Mouse (Mus musculus): Measurements from ENCODE around the gene Dera.

The Dera gene

DNA sequence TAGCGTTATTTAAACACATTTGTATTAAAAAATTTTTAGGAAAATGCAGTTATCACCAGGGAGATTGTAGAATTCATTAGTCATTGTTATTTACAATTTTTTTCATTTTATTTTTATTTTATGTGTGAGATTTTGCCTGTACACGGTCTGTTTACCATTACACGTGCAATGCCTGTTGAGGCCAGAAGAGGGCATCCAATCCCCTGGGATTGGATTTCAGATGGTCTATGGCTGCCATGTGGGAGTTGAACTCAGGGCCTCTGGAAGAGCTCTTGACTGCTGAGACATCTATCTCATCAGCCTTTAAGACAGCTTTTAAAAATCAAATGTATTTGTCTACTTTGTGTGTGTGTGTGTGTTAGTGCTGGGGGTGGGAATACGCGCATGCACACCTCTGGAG is 2.0 kb downstream of the Dera start:
- no peak for DNase-seq (ENCODE audit: low read depth, low spot score)

- DNase-seq (ENCODE audit: low read depth, low spot score), result no peak
Observed at GRCm38 (mm10) chr6:137757891-137758290, 3.5 kb downstream of the Dera start.

- DNase-seq (ENCODE audit: low read depth, low spot score), result no peak
Observed at GRCm38 (mm10) chr6:137759681-137760080, 5.3 kb downstream of the Dera start.

GRCm38 (mm10) chr6:137760966-137761365 is 6.6 kb downstream of the Dera start:
- no peak for DNase-seq (ENCODE audit: low read depth, low spot score)

- no peak for DNase-seq (ENCODE audit: low read depth, low spot score)
Observed at GRCm38 (mm10) chr6:137764572-137765210, 10.3 kb downstream of the Dera start.

DNA sequence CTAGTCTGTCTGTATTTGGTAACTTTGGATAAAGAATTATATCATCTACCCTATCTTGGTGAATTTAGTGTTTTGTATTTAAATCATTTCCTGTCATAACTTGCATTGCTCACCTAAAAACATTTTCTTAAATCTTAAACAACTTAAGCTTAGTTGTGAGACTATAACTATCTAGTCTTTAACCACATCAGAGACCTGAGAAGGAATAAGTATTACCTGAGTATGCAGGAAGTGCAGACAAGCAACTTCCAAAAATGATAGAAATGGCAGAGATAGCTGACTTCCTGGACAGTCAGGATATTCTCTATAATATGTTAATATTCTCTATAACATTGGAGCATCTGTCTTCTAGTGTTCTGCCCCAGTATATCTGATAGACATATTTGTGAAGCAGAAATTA is 11.8 kb downstream of the Dera start:
- no peak for DNase-seq (ENCODE audit: low read depth, low spot score)

DNA sequence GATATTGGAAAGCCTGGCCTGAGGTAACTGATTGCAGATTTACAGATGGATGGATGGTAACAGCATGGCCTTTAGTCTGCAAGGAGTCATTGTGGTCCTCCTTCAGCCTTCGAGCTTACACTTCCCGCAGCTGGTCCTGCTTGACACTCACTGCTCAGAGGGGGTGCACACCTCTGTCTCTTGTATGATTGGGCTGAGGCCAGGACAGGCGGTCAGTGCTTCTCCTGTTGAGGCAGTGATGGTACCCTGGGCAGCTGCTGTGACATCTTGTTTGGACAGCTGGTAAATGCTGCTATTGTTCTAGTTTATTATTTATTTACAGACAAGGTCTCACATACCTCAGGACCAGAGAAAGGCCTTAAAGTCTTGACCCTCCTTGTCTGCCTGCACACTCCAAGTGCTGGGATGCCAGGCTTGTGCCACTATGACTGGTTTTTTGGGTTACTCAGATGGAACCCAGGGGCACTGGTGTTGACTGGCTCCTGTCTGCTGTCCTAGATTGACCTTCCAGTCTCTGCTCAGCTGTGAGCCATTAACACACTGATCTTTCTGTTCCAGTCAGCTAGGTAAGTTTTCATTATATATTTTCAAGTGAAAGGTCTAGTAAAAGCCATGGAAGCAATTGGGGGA is 17.4 kb downstream of the Dera start:
- no peak for DNase-seq (ENCODE audit: low read depth, low spot score)

DNA sequence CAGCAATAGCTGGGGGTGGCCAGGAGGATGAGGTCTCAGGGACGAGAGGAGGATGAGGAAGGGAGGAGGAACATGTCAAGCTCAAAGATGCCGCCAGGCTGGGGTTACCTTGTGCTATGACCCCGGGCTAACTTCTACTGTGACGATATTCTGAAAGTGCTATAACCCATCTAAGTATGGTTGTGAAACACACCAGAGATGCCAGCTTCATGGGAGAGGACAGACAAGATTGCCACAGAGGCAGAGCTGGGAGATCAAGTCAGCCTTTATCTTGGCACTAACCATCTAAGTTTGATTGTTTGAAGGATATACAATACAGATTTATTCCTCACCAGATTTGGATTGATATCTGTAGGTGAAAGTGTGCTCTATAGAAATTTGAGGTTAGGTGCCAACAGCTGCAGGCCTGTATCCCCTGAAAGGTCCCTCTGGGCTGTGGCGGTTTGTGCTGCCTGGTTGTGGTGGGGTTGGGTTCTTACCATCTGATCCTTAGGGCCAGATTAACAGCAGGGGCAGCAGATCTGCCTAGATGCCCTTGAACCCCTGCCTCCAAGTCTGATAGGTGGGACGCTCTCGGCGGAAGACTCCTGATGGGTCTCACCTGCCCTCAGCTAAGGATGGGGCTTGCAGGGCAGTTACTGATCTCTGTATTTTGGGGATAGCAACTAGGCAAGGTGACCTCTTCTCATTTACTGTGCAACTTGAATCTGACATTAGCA is 18.7 kb downstream of the Dera start:
- no peak for DNase-seq (ENCODE audit: low read depth, low spot score)

DNA sequence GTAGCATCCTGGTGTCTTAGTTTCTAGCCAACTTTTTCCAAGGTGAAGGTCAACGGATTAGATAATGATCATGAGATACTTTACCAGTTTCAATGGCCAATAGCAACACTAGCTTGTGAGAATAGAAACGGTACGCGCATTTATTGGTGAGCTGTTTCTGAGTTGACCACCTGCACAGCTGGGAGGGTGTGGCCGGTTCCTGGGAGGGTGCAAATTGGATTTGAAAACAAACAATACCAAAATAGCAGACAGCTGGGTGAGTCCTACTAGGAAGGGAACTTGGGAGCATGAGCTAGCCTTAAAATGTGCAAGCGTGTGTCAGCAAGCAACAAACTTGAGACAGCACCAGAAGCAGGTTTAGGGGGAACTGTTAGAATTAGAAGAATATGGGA is 19.3 kb downstream of the Dera start:
- no peak for DNase-seq (ENCODE audit: low read depth, low spot score)

- no peak for DNase-seq (ENCODE audit: low read depth, low spot score)
Observed at GRCm38 (mm10) chr6:137774166-137774565, 19.8 kb downstream of the Dera start.

DNA sequence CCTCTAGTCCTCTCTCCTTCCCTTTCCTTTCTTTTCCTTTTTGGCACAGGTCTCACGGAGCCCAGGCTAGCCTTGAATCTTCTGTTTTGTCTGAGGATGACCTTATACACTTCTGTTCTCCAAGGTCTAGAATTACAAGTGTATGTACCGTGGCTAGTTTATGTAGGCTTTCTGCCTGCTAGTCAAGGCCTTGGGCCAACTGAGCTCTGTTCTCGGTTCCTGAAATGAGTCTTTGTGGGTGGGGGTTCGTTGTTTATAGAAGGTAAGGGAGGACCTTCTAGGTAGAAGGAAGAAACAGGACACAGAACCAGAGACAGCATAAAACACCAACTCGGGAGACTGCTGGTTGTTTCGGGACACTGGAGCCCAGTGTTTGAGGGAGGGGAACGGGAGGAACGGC is 20.8 kb downstream of the Dera start:
- DNase-seq (ENCODE audit: low read depth, low spot score), result no peak

- DNase-seq (ENCODE audit: low read depth, low spot score), result no peak
Observed at GRCm38 (mm10) chr6:137776981-137777380, 22.6 kb downstream of the Dera start.

- DNase-seq (ENCODE audit: low read depth, low spot score), result no peak
Observed at GRCm38 (mm10) chr6:137783899-137784637, 29.7 kb downstream of the Dera start.

- no peak for DNase-seq (ENCODE audit: low read depth, low spot score)
Observed at GRCm38 (mm10) chr6:137788976-137789590, 34.7 kb downstream of the Dera start.

DNA sequence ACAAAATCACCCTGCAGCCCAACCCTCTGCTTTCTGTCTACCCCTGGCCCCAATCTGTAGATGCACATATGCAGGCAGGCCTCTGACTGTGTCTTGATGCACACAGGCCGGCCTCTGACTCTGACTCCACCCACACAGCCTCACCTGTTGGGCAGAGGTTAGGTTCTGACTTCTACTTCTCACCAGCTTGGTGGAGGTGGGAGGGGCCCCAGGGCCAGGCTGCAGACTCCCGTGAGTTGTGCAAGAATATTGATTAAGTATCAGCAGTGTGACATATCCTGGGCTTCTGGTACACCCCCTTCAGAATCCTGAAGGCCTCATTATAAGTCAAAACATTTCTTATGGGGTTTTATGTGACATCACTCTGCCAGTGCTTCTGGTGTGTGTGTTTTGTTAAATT is 35.3 kb downstream of the Dera start:
- DNase-seq (ENCODE audit: low read depth, low spot score), result no peak

GRCm38 (mm10) chr6:137795494-137795893 is 41.1 kb downstream of the Dera start:
- DNase-seq (ENCODE audit: low read depth, low spot score), result no peak

DNA sequence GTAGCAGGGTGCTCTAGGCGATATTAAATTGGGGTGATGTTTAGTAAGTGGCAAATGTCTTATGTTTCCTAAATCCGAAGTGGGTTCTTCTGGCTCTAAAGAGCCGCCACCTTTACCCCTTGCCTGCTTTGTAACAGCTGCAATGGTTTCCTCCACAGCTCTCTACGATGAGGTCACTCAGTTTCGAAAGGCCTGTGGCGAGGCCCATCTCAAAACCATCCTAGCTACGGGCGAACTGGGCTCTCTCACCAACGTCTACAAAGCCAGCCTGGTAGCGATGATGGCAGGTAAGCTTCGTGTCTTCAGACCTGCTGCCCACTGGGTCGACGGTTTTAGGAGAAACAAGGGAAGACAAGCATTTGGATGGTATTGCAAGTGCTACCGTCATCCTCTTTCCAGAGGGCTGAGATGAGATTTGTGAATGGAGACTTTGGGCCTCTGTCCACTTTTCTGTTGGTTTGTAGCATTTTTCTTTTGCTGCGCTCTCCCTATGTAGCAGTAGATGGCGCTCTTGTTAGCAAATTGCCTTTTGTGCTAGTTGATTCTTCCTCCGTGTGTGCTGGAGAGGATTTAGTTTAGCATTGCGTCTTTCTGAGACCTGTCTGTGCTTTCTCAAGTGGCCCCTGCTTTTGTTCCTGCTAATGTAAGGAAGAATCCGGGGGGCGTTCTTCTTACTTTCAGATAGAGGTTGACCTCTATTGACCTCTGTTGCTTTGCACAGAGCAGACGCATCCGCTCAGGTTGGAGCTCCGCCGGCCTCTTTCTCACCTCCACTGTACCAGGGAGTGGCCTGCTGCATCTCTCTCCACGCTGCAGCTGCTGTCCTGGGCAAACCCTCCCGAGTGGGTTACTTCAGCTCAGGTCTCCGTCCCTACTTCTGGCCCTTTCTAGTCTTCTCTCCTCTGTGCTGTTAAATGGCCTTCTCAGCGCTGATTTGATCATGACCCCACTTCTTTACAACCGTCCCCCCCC is 42.5 kb downstream of the Dera start:
- peak; percentile 31 for DNase-seq (ENCODE audit: low read depth, low spot score)

GRCm38 (mm10) chr6:137799253-137799652 is 44.9 kb downstream of the Dera start:
- no peak for DNase-seq (ENCODE audit: low read depth, low spot score)

DNA sequence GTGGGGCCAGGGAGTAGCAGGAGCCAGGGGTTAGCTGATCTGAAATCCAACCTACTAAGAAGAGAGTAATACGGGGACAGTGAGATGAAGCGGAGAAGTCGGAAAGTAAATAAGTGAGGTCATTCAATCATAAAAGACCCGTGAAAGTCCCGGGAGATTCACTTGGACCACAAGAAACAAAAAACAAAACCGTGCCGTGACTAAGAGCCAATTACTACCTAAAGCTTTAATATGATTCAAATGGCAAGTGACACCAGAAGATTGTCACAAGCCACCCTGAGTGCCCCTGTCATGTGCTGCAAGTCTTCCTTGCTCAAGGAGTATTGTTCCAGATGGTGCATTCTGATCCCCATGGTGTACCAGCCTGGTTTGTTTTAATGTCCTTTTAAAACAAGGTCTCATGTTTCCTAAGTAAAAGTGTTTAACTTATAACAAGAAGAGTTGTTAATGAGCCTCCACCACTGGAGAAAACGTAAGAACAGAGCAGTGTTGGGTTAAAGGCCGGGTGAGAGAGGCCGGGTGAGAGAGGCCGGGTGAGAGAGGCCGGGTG is 49.2 kb downstream of the Dera start:
- no peak for DNase-seq (ENCODE audit: low read depth, low spot score)

- DNase-seq (ENCODE audit: low read depth, low spot score), result no peak
Observed at GRCm38 (mm10) chr6:137804121-137804520, 49.8 kb downstream of the Dera start.

Measured in retina, postnatal 7 days (tissue).